Mouse (Mus musculus) spleen, embryonic (tissue): ENCODE results near the gene Pla1a.

Source experiments
- CTCF ChIA-PET: fragments of 350-600 bp; sonication (Branson Sonifier 250); formaldehyde crosslinking; loops from one replicate; lab custom pipeline; 2022; lab: Charles Lee

Pla1a gene

GRCm38 (mm10) chr16:38350361-38350855 lies 82.5 kb downstream of the Pla1a start:
- CTCF ChIA-PET = no interaction called here

- CTCF ChIA-PET = interaction anchor here (0.9 kb wide), 1 partner anchor 151 kb away, joined by 3 read pairs; no protein-coding TSS in a partner anchor
Measured at GRCm38 (mm10) chr16:38349881-38350280, 83.1 kb downstream of the Pla1a start.

- CTCF ChIA-PET = interaction anchor here (0.6 to 0.9 kb wide), 2 partner anchors 134 to 269 kb away, joined by 3 to 8 read pairs; no protein-coding TSS in a partner anchor
Measured at GRCm38 (mm10) chr16:38348217-38348761, 84.7 kb downstream of the Pla1a start.

- CTCF ChIA-PET = interaction anchor here (0.7 to 0.9 kb wide), 2 partner anchors 135 to 160 kb away, joined by 3 to 7 read pairs; no protein-coding TSS in a partner anchor
Measured at GRCm38 (mm10) chr16:38347588-38347987, 85.4 kb downstream of the Pla1a start.

- CTCF ChIA-PET = interaction anchor here (0.7 kb wide), 1 partner anchor 161 kb away, joined by 7 read pairs; no protein-coding TSS in a partner anchor
Measured at GRCm38 (mm10) chr16:38346529-38347325, 86.2 kb downstream of the Pla1a start, which contains the start of the genes Cox17 and Gm21987. Cox17 (plus strand) TSS chr16:38346991. Gm21987 (plus strand) TSS chr16:38347040.
